Mouse (Mus musculus): ENCODE results near the gene Fbxw18. TPM values are rescaled to one million over a fixed set of nuclear protein-coding genes. Genes with fewer than 3 reads are reported as not detected.

Fbxw18 gene
- polyA plus RNA-seq (2012; rRNA removed) = 2.4 and 4.7 TPM in 2 replicates

DNA sequence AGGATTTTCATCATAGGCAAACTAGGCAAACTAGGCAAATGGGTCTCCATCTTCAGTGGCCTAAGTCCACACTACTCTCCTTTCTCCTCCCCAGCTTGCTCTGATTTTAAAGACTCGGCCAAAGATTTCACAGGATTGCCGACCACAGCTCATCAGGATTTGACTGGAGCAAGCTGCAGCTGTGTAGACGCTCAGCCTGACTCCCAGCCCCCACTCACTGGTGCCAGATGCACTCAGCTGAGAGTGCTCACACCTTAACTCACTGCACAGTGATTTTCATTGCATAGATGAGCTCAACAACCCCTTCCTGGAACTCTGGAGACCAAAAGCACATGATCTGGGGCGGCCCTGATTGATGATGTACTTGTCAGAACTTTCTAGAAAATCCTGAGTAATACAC, at the start of gene Fbxw18:
Gene Fbxw18 (minus strand): TSS at position 101 of the 400 bp plus-strand sequence.

DNA sequence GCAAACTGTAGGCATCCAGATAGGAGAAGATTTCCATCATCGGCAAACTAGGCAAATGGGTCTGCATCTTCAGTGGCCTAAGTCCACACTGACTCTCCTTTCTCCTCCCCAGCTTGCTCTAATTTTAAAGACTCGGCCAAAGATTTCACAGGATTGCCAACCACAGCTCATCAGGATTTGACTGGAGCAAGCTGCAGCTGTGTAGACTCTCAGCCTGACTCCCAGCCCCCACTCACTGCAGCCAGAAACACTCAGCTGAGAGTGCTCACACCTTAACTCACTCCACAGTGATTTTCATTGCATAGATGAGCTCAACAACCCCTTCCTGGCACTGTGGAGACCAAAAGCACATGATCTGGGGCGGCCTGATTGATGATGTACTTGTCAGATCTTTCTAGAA, 43.5 kb upstream of the Fbxw18 start, which contains the start of gene Fbxw26:
Gene Fbxw26 (minus strand): TSS at position 101 of the 400 bp plus-strand sequence.

DNA sequence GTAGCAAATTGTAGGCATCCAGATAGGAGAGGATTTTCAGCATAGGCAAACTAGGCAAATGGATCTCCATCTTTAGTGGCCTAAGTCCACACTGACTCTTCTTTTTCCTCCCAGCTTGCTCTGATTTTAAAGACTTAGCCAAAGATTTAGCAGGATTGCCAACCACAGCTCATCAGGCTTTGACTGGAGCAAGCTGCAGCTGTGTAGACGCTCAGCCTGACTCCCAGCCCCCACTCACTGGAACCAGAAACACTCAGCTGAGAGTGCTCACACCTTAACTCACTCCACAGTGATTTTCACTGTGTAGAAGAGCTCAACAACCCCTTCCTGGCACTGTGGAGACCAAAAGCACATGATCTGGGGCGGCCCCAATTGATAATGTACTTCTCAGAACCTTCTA, 37.9 kb downstream of the Fbxw18 start, which contains the start of gene Fbxw25:
Gene Fbxw25 (minus strand): TSS at position 101 of the 400 bp plus-strand sequence.

Other genes starting within 250 kb of the Fbxw18 start
- 1.3 and 2.0 TPM in 2 replicates for gene Fbxw19, start 206.8 kb downstream of the Fbxw18 start, polyA plus RNA-seq (2012; rRNA removed)
- gene Fbxw15, start 134.4 kb downstream of the Fbxw18 start, polyA plus RNA-seq (2012; rRNA removed) = 4.1 and 7.2 TPM in 2 replicates
- gene Fbxw24, start 76.6 kb downstream of the Fbxw18 start, polyA plus RNA-seq (2012; rRNA removed) = 4.2 and 5.9 TPM in 2 replicates
- gene Fbxw25, start 38.0 kb downstream of the Fbxw18 start, polyA plus RNA-seq (2012; rRNA removed) = 0.32 and 0.43 TPM in 2 replicates
- gene Fbxw26, start 43.4 kb upstream of the Fbxw18 start, polyA plus RNA-seq (2012; rRNA removed) = 0.69 and 1.5 TPM in 2 replicates
- 1.5 and 2.6 TPM in 2 replicates for gene Fbxw27, start 88.0 kb upstream of the Fbxw18 start, polyA plus RNA-seq (2012; rRNA removed)
- gene Spink8, start 109.6 kb upstream of the Fbxw18 start, polyA plus RNA-seq (2012; rRNA removed) = 0.38 and 1.4 TPM in 2 replicates
- gene Nme6, start 130.0 kb upstream of the Fbxw18 start, polyA plus RNA-seq (2012; rRNA removed) = 21.7 and 27.7 TPM in 2 replicates
- gene Camp, start 146.9 kb upstream of the Fbxw18 start, polyA plus RNA-seq (2012; rRNA removed) = 0.23 and 1.0 TPM in 2 replicates
- 10.6 and 19.1 TPM in 2 replicates for gene Cdc25a, start 172.9 kb upstream of the Fbxw18 start, polyA plus RNA-seq (2012; rRNA removed)
- 236 and 240 TPM in 2 replicates for gene Map4, start 228.8 kb upstream of the Fbxw18 start, polyA plus RNA-seq (2012; rRNA removed)

All from ovary, adult 2 months (tissue).